Comparison of ENCODE assay signal across 9 mouse cellular contexts in the genomic region with DNA sequence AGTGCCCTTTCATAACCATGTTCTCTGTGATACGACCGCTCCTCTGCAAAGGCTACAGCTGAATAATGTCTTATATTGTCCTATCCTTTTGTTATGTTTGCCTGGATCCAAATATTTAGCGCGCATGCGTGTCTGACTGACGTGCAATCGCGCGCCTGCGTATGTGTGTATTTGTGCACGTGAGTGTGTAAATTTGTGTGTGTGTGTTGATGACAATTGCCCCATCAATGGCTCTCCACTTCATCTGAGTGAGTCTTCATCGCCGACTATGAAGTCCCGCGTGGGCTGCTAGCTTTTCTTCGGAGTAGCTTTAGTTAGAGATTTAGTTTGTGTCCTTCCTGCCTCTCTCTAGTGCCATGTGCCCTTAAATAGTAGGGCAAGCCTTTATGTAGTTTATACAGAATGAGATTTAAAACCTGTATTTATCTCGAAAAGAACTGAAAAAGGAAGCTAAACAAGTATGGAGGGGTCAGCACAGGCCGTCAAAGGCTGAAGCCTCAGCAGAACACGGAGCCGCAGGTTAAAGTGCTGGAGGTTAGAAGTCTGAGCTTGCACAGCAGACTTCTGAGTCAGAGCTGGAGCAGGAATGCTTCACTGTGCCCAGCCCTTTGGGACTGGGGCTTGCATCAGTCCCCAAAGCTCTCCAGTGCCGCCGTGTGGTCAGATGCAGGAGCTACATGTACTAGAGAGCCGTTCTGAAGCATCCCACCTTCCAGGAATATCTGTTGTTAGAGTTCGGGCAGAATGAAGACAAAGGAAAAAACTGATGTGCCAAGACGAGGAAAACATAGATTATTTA. TPM values are rescaled to one million over a fixed set of nuclear protein-coding genes. Genes with fewer than 3 reads are reported as not detected.
DNase-seq lines count a peak whose midpoint lies in the region; ATAC-seq and TF ChIP-seq lines count a peak whose summit lies in the region.
"Had no signal": no experiment of that assay in that cellular context is flagged by ENCODE, and none has a peak within 500 bp of the region (broad histone marks: within the 10 kb centered on the region; RNA-seq: fewer than 3 reads in every experiment).

No protein-coding gene starts in this region.

- peak; percentile 91 for ATAC-seq in forebrain, embryonic 15.5 days (replicated peaks)

- intact Hi-C loops in heart, postnatal 25 days (cut with DNase I) = loop anchor here (1.0 to 5.0 kb wide), 5 partner anchors 36 to 339 kb away; a partner anchor contains a TSS

- peak; percentile 85 for TF ChIP-seq CTCF in ES-Bruce4 (IDR thresholded peaks at IDR 0.05; ENCODE audit: low read depth, low read length)
- peak; percentile 83 for TF ChIP-seq CTCF in lung, adult 2 months (IDR thresholded peaks at IDR 0.05; ENCODE audit: insufficient read depth, low read length)

- no peak for TF ChIP-seq POLR2A in ES-Bruce4 (IDR thresholded peaks at IDR 0.05; ENCODE audit: insufficient read depth, low read length)
- no peak for TF ChIP-seq POLR2A in lung, adult 2 months (IDR thresholded peaks at IDR 0.05; ENCODE audit: borderline replicate concordance, extremely low read depth, low read depth, low read length)

- no peaks in the 10 kb centered on the region for H3K9me3 ChIP-seq in ES-Bruce4 (replicated peaks; ENCODE audit: control insufficient read depth, insufficient read depth, low read length, poor library complexity, severe bottlenecking)
- H3K9me3 ChIP-seq in forebrain, embryonic 15.5 days = no peaks in the 10 kb centered on the region

- peak; percentile 45; the same call in 1 of the 2 replicates for TF ChIP-seq EP300 in ES-Bruce4 (IDR thresholded peaks at IDR 0.05; ENCODE audit: insufficient read depth, low read depth, low read length)

- peak overlapping the region; percentile 39 for H3K27ac ChIP-seq in ES-Bruce4 (ENCODE audit: insufficient read depth, low read length)
- H3K27ac ChIP-seq in forebrain, embryonic 15.5 days (replicated peaks) = no peak overlapping the region
- H3K27ac ChIP-seq: macrophage had no signal

- no peaks in the 10 kb centered on the region for H3K36me3 ChIP-seq in ES-Bruce4 (ENCODE audit: control insufficient read depth, insufficient read depth, low read length, poor library complexity, severe bottlenecking)
- H3K36me3 ChIP-seq in forebrain, embryonic 15.5 days = no peaks in the 10 kb centered on the region

- WGBS in forebrain, embryonic 15.5 days = 55% methylated on average over 25 of the region's 25 CpGs
- 42% methylated on average over 25 of the region's 25 CpGs for WGBS in lung, adult 2 months

- H3K4me2 ChIP-seq in forebrain, embryonic 15.5 days (replicated peaks) = no peak overlapping the region

- no peaks in the 10 kb centered on the region for H3K27me3 ChIP-seq in ES-Bruce4 (ENCODE audit: control insufficient read depth, insufficient read depth, low read length, poor library complexity, severe bottlenecking)
- H3K27me3 ChIP-seq in forebrain, embryonic 15.5 days = no peaks in the 10 kb centered on the region

- peak; percentile 66 for DNase-seq in cerebellum, adult 11 months
- DNase-seq in heart, postnatal 25 days (ENCODE audit: low spot score) = peak; percentile 59
- peak; percentile 70 to 83 for DNase-seq in layer of hippocampus, adult 18-20 months (ENCODE audit: low spot score in 2 of 2)
- DNase-seq in lung, adult 2 months = peak; percentile 71
- DNase-seq in ovary, postnatal 10 days (ENCODE audit: low spot score) = peak; percentile 38
- DNase-seq in thymus, postnatal 0 days (ENCODE audit: low spot score) = peak; percentile 75

- H3K4me3 ChIP-seq in ES-Bruce4 (ENCODE audit: low read depth, low read length) = no peak overlapping the region
- no peak overlapping the region for H3K4me3 ChIP-seq in forebrain, embryonic 15.5 days
- H3K4me3 ChIP-seq in lung, adult 2 months (replicated peaks; ENCODE audit: extremely low read depth, low read depth, low read length) = no peak overlapping the region

- H3K4me1 ChIP-seq in ES-Bruce4 (ENCODE audit: control insufficient read depth, insufficient read depth, low read length) = peaks cover 2% of the 10 kb centered on the region
- H3K4me1 ChIP-seq in forebrain, embryonic 15.5 days = 0 out of 2 replicates have a peak, but pooled peaks cover 2% of the 10 kb centered on the region
- no peaks in the 10 kb centered on the region for H3K4me1 ChIP-seq in lung, adult 2 months (ENCODE audit: control insufficient read depth, insufficient read depth, low read length)

- peak overlapping the region; percentile 44 for H3K9ac ChIP-seq in ES-Bruce4 (ENCODE audit: low read depth, poor library complexity, severe bottlenecking)
- H3K9ac ChIP-seq in forebrain, embryonic 15.5 days (replicated peaks) = 0 out of 2 replicates have a peak overlapping the region, but pooled peaks have one; percentile 15

RNA-seq across cellular contexts. Expression of a gene that starts 38.5 kb away (rescaled TPM):
- 2.7 and 2.9 TPM in 2 replicates for polyA plus RNA-seq in ES-Bruce4 (2011; ENCODE audit: insufficient read depth, insufficient read length, low read depth, missing spikeins)
- polyA plus RNA-seq in forebrain, embryonic 15.5 days (2015; fragmentation: Nextera tagmentation; extraction: Ambion mirVana) = 0.41 and 0.42 TPM in 2 replicates
- not detected for total RNA-seq in heart, postnatal 25 days (2021)
- 1 to 10 TPM; 4.3 to 4.4 TPM for total RNA-seq in layer of hippocampus, adult 18-20 months (2021)
- polyA plus RNA-seq in lung, adult 2 months (2012; rRNA removed) = 0.13 and 0.28 TPM in 2 replicates
- polyA plus RNA-seq in thymus, postnatal 0 days (2015; fragmentation: Nextera tagmentation; extraction: Ambion mirVana) = 0.61 and 0.64 TPM in 2 replicates

RNA-seq across cellular contexts. Expression of a gene that starts 53.9 kb away (rescaled TPM):
- polyA plus RNA-seq in ES-Bruce4 (2011; ENCODE audit: insufficient read depth, insufficient read length, low read depth, missing spikeins) = 195 and 233 TPM in 2 replicates
- polyA plus RNA-seq in forebrain, embryonic 15.5 days (2015; fragmentation: Nextera tagmentation; extraction: Ambion mirVana) = 14.5 and 14.7 TPM in 2 replicates
- total RNA-seq in heart, postnatal 25 days (2021) = 100 to 1,000 TPM; 173 to 205 TPM
- 10 to 100 TPM; 21.9 to 27.8 TPM for total RNA-seq in layer of hippocampus, adult 18-20 months (2021)
- polyA plus RNA-seq in lung, adult 2 months (2012; rRNA removed) = 101 and 116 TPM in 2 replicates
- 14.4 and 14.5 TPM in 2 replicates for polyA plus RNA-seq in thymus, postnatal 0 days (2015; fragmentation: Nextera tagmentation; extraction: Ambion mirVana)
